Mouse (Mus musculus): ENCODE measurements around the gene Mrps34.

DNA sequence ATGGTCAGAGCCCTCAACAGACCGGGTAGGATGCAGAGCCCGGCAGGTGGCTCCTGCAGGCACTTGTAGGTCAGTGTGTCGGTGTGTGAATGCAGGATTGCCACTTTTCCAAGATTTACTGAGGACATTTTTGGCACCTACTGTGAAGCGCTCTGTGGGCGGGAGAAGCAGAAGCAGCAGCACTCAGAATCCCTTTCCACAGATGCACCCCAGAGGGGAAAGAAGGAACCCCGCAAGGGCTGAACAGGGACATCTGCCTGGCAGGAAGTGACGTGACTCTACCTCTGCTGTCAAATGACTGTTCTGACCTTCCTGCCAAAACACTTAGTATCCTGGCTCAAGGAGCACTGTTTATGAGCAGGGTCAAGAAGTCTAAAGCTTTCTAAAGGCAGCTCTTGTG lies 48.1 kb downstream of the Mrps34 start:
- TF ChIP-seq CTCF (IDR thresholded peaks at IDR 0.05; ENCODE audit: insufficient read depth, low read length) (no peak), POLR2A (IDR thresholded peaks at IDR 0.05; ENCODE audit: borderline replicate concordance, extremely low read depth, low read depth, low read length) (no peak)
